9 mouse cellular contexts compared by ENCODE assay signal in genomic region chr3:144506213-144506612, GRCm38 (mm10).
A peak's percentile ranks its signal among the peaks of the same experiment; 100 is the strongest.
DNase-seq lines count a peak whose midpoint lies in the region; ATAC-seq and TF ChIP-seq lines count a peak whose summit lies in the region.
"Had no signal": no experiment of that assay in that cellular context is flagged by ENCODE, and none has a peak within 500 bp of the region (broad histone marks: within the 10 kb centered on the region; RNA-seq: fewer than 3 reads in every experiment).

No protein-coding gene starts in this region.

- TF ChIP-seq EP300 in ES-Bruce4 (IDR thresholded peaks at IDR 0.05; ENCODE audit: insufficient read depth, low read depth, low read length): peak; percentile 74

- no peak for DNase-seq in forebrain, embryonic 10.5 days (ENCODE audit: extremely low spot score, low spot score)
- DNase-seq in gastrocnemius, adult 8-10 months (ENCODE audit: low spot score in 2 of 2): peak; percentile 43 to 50
- peak; percentile 21 for DNase-seq in kidney, postnatal 14 days
- no peak for DNase-seq in cerebellum, postnatal 4 days (ENCODE audit: low spot score in 2 of 2)
- DNase-seq in thymus, postnatal 36 days: no peak
- no peak for DNase-seq in cerebellum, adult 9-10 months

- H3K4me1 ChIP-seq in forebrain, embryonic 12.5 days: peaks cover 23% of the 10 kb centered on the region
- peaks cover 23% of the 10 kb centered on the region for H3K4me1 ChIP-seq in forebrain, embryonic 10.5 days
- peaks cover 6% of the 10 kb centered on the region for H3K4me1 ChIP-seq in ES-Bruce4 (ENCODE audit: control insufficient read depth, insufficient read depth, low read length)

- H3K9me3 ChIP-seq in forebrain, embryonic 12.5 days: no peaks in the 10 kb centered on the region
- H3K9me3 ChIP-seq in forebrain, embryonic 10.5 days: 0 out of 2 replicates have a peak, but pooled peaks cover 6% of the 10 kb centered on the region
- H3K9me3 ChIP-seq in ES-Bruce4 (replicated peaks; ENCODE audit: control insufficient read depth, insufficient read depth, low read length, poor library complexity, severe bottlenecking): no peaks in the 10 kb centered on the region

- TF ChIP-seq POLR2A in ES-Bruce4 (IDR thresholded peaks at IDR 0.05; ENCODE audit: insufficient read depth, low read length): no peak

- no peaks in the 10 kb centered on the region for H3K27me3 ChIP-seq in forebrain, embryonic 12.5 days
- no peaks in the 10 kb centered on the region for H3K27me3 ChIP-seq in forebrain, embryonic 10.5 days (ENCODE audit: poor library complexity, severe bottlenecking)
- no peaks in the 10 kb centered on the region for H3K27me3 ChIP-seq in ES-Bruce4 (ENCODE audit: control insufficient read depth, insufficient read depth, low read length, poor library complexity, severe bottlenecking)

- H3K9ac ChIP-seq in forebrain, embryonic 12.5 days: no peak overlapping the region
- no peak overlapping the region for H3K9ac ChIP-seq in ES-Bruce4 (ENCODE audit: low read depth, poor library complexity, severe bottlenecking)

- no peaks in the 10 kb centered on the region for H3K36me3 ChIP-seq in forebrain, embryonic 12.5 days (replicated peaks)
- H3K36me3 ChIP-seq in forebrain, embryonic 10.5 days (replicated peaks): no peaks in the 10 kb centered on the region
- H3K36me3 ChIP-seq in ES-Bruce4 (ENCODE audit: control insufficient read depth, insufficient read depth, low read length, poor library complexity, severe bottlenecking): no peaks in the 10 kb centered on the region

- peak overlapping the region; percentile 11; the same call in 1 of the 2 replicates for H3K27ac ChIP-seq in forebrain, embryonic 12.5 days
- H3K27ac ChIP-seq in forebrain, embryonic 10.5 days: no peak overlapping the region
- H3K27ac ChIP-seq in ES-Bruce4 (ENCODE audit: insufficient read depth, low read length): peak overlapping the region; percentile 75

- no peak for TF ChIP-seq CTCF in ES-Bruce4 (IDR thresholded peaks at IDR 0.05; ENCODE audit: low read depth, low read length)

- no peak overlapping the region for H3K4me3 ChIP-seq in forebrain, embryonic 12.5 days (replicated peaks)
- H3K4me3 ChIP-seq in forebrain, embryonic 10.5 days: no peak overlapping the region
- H3K4me3 ChIP-seq in ES-Bruce4 (ENCODE audit: low read depth, low read length): no peak overlapping the region
- H3K4me3 ChIP-seq: erythroblast, embryonic 14.5 days had no signal

- no peak overlapping the region for H3K4me2 ChIP-seq in forebrain, embryonic 12.5 days

- ATAC-seq in forebrain, embryonic 12.5 days (ENCODE audit: low FRiP score): 0 out of 2 replicates have a peak, but pooled peaks have one; percentile 18

- WGBS in forebrain, embryonic 12.5 days: 18% methylated on average over 3 of the region's 3 CpGs
- 39% methylated on average over 3 of the region's 3 CpGs for WGBS in forebrain, embryonic 10.5 days

Comparison
In these comparisons a context has a peak if more than half of its experiments do, and no peak if none do; other contexts are left out.
1. DNase-seq: peak in gastrocnemius, adult 8-10 months (2 of 2) and kidney, postnatal 14 days (single experiment); none in forebrain, embryonic 10.5 days (single experiment), cerebellum, postnatal 4 days (0 of 2), thymus, postnatal 36 days (0 of 2) and cerebellum, adult 9-10 months (single experiment).